10 mouse cellular contexts compared by ENCODE assay signal in the genomic region with DNA sequence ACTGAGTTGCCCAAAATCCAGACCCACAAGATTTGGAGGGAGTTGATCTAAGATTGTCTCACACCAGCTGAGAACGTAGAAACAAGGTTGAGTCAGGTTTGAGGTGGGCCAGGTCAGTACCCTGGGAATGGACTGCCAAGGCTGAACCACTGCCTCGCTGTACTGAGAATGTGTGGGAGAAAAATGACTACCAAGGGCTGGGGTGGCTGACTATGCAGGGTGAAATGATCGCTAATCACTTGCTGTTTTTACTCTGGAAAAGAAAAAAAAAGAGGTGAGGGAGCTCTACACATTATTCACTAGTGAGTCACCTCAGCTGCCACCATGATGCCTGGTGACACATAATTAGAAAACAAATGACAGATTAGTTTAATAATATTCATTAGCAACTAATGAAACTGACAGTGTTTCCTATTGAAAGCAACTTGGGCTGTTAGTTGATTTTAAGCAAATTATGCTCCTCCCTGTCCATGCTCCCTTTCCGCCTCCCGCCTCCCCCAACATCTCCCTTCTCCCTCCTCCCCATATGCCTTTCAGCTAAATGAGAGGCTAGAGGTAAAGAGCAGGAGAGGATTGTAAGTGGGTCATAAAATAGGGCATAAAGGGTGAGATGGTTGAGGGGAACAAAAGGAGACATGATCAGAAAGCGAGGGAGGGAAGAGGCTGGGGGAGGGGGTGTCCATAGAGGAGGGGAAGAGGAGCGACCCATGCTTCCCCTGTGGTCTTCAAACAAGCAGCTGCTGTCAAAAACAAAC.
DNase-seq lines count a peak whose midpoint lies in the region; ATAC-seq and TF ChIP-seq lines count a peak whose summit lies in the region.
"Had no signal": no experiment of that assay in that cellular context is flagged by ENCODE, and none has a peak within 500 bp of the region (broad histone marks: within the 10 kb centered on the region; RNA-seq: fewer than 3 reads in every experiment).

No protein-coding gene starts in this region.

- H3K36me3 ChIP-seq in midbrain, embryonic 11.5 days (ENCODE audit: control insufficient read depth, insufficient read depth, low read length), result no peaks in the 10 kb centered on the region
- H3K36me3 ChIP-seq in midbrain, embryonic 10.5 days, result no peaks in the 10 kb centered on the region
- H3K36me3 ChIP-seq in hindbrain, embryonic 12.5 days, result no peaks in the 10 kb centered on the region
- no peaks in the 10 kb centered on the region for H3K36me3 ChIP-seq in neural tube, embryonic 14.5 days (ENCODE audit: control insufficient read depth, insufficient read depth, low read length)
- H3K36me3 ChIP-seq in heart, adult 2 months (ENCODE audit: control insufficient read depth, insufficient read depth, low read length), result no peaks in the 10 kb centered on the region
- H3K36me3 ChIP-seq: limb, embryonic 13.5 days had no signal

- TF ChIP-seq POLR2A in heart, adult 2 months (IDR thresholded peaks at IDR 0.05; ENCODE audit: insufficient read depth, low read depth, low read length), result no peak
- TF ChIP-seq POLR2A in lung, adult 2 months (IDR thresholded peaks at IDR 0.05; ENCODE audit: borderline replicate concordance, extremely low read depth, low read depth, low read length), result no peak

- 73% methylated on average over 7 of the region's 7 CpGs for WGBS in midbrain, embryonic 11.5 days
- WGBS in midbrain, embryonic 10.5 days, result 73% methylated on average over 7 of the region's 7 CpGs
- WGBS in hindbrain, embryonic 12.5 days, result 37% methylated on average over 7 of the region's 7 CpGs
- 11% methylated on average over 7 of the region's 7 CpGs for WGBS in neural tube, embryonic 14.5 days
- 48% methylated on average over 7 of the region's 7 CpGs for WGBS in heart, adult 2 months
- 56% methylated on average over 7 of the region's 7 CpGs for WGBS in lung, adult 2 months

- no peak overlapping the region for H3K4me2 ChIP-seq in midbrain, embryonic 11.5 days
- H3K4me2 ChIP-seq in hindbrain, embryonic 12.5 days (replicated peaks), result 0 out of 2 replicates have a peak overlapping the region, but pooled peaks have one; percentile 13
- H3K4me2 ChIP-seq in neural tube, embryonic 14.5 days (ENCODE audit: low read depth, low read length), result peak overlapping the region; percentile 27; the same call in 1 of the 2 replicates
- H3K4me2 ChIP-seq: limb, embryonic 13.5 days had no signal

- peak; percentile 17 to 18 for DNase-seq in cerebellum, postnatal 10 days
- no peak for DNase-seq in cerebellum, adult 8-10 months
- peak; percentile 86 for DNase-seq in midbrain, embryonic 11.5 days (ENCODE audit: low spot score, missing footprints)
- no peak for DNase-seq in midbrain, embryonic 10.5 days (ENCODE audit: low spot score)
- no peak for DNase-seq in heart, adult 2 months
- no peak for DNase-seq in lung, adult 2 months
- DNase-seq: gastrocnemius, adult 2 months had no signal

- H3K4me3 ChIP-seq in midbrain, embryonic 11.5 days (ENCODE audit: low read depth, low read length), result no peak overlapping the region
- H3K4me3 ChIP-seq in midbrain, embryonic 10.5 days, result no peak overlapping the region
- H3K4me3 ChIP-seq in hindbrain, embryonic 12.5 days, result no peak overlapping the region
- no peak overlapping the region for H3K4me3 ChIP-seq in neural tube, embryonic 14.5 days (ENCODE audit: low read depth, low read length)
- no peak overlapping the region for H3K4me3 ChIP-seq in heart, adult 2 months
- H3K4me3 ChIP-seq in lung, adult 2 months (replicated peaks; ENCODE audit: extremely low read depth, low read depth, low read length), result no peak overlapping the region
- H3K4me3 ChIP-seq: gastrocnemius, adult 2 months; limb, embryonic 13.5 days had no signal

- intact Hi-C loops in heart, adult 2 months (cut with DNase I), result no loop called here

- H3K9me3 ChIP-seq in midbrain, embryonic 11.5 days (ENCODE audit: control insufficient read depth, low read length), result no peaks in the 10 kb centered on the region
- no peaks in the 10 kb centered on the region for H3K9me3 ChIP-seq in midbrain, embryonic 10.5 days (replicated peaks)
- no peaks in the 10 kb centered on the region for H3K9me3 ChIP-seq in hindbrain, embryonic 12.5 days (replicated peaks)
- H3K9me3 ChIP-seq in neural tube, embryonic 14.5 days (ENCODE audit: control insufficient read depth, low read length), result no peaks in the 10 kb centered on the region
- H3K9me3 ChIP-seq: limb, embryonic 13.5 days had no signal

- H3K27me3 ChIP-seq in midbrain, embryonic 11.5 days (ENCODE audit: control insufficient read depth, insufficient read depth, low read length), result no peaks in the 10 kb centered on the region; the same call in 1 of the 2 replicates
- H3K27me3 ChIP-seq in midbrain, embryonic 10.5 days (ENCODE audit: low read depth, poor library complexity, severe bottlenecking), result peaks cover 20% of the 10 kb centered on the region
- no peaks in the 10 kb centered on the region; the same call in 1 of the 2 replicates for H3K27me3 ChIP-seq in hindbrain, embryonic 12.5 days
- no peaks in the 10 kb centered on the region for H3K27me3 ChIP-seq in neural tube, embryonic 14.5 days (ENCODE audit: control insufficient read depth, insufficient read depth, low read length)
- H3K27me3 ChIP-seq in heart, adult 2 months (ENCODE audit: control insufficient read depth, insufficient read depth, low read length), result 0 out of 2 replicates have a peak, but pooled peaks cover 1% of the 10 kb centered on the region
- H3K27me3 ChIP-seq: limb, embryonic 13.5 days had no signal

- H3K9ac ChIP-seq in midbrain, embryonic 11.5 days (ENCODE audit: low read length), result no peak overlapping the region
- H3K9ac ChIP-seq in hindbrain, embryonic 12.5 days, result no peak overlapping the region
- no peak overlapping the region for H3K9ac ChIP-seq in neural tube, embryonic 14.5 days (replicated peaks; ENCODE audit: low read depth, low read length)
- H3K9ac ChIP-seq in heart, adult 2 months (ENCODE audit: low read depth, low read length), result no peak overlapping the region
- H3K9ac ChIP-seq: limb, embryonic 13.5 days had no signal

- TF ChIP-seq EP300 in heart, adult 2 months (IDR thresholded peaks at IDR 0.05; ENCODE audit: insufficient read depth, low read depth, low read length), result no peak

- H3K27ac ChIP-seq in midbrain, embryonic 11.5 days (ENCODE audit: low read depth, low read length), result peak overlapping the region; percentile 20
- H3K27ac ChIP-seq in midbrain, embryonic 10.5 days (replicated peaks), result no peak overlapping the region; the same call in 1 of the 2 replicates
- peak overlapping the region; percentile 69 for H3K27ac ChIP-seq in hindbrain, embryonic 12.5 days
- peak overlapping the region; percentile 52 for H3K27ac ChIP-seq in neural tube, embryonic 14.5 days (ENCODE audit: low read depth, low read length)
- H3K27ac ChIP-seq in heart, adult 2 months, result no peak overlapping the region
- H3K27ac ChIP-seq: gastrocnemius, adult 2 months; limb, embryonic 13.5 days had no signal

- TF ChIP-seq CTCF in heart, adult 2 months (IDR thresholded peaks at IDR 0.05), result no peak
- TF ChIP-seq CTCF in lung, adult 2 months (IDR thresholded peaks at IDR 0.05; ENCODE audit: insufficient read depth, low read length), result no peak

- peak; percentile 72 for ATAC-seq in midbrain, embryonic 11.5 days (ENCODE audit: low FRiP score)
- peak; percentile 71 for ATAC-seq in hindbrain, embryonic 12.5 days (ENCODE audit: low FRiP score)
- ATAC-seq in neural tube, embryonic 14.5 days (ENCODE audit: low read depth), result peak; percentile 72

- peaks cover 12% of the 10 kb centered on the region for H3K4me1 ChIP-seq in midbrain, embryonic 11.5 days (ENCODE audit: control insufficient read depth, insufficient read depth, low read length)
- peaks cover 28% of the 10 kb centered on the region for H3K4me1 ChIP-seq in midbrain, embryonic 10.5 days
- peaks cover 31% of the 10 kb centered on the region for H3K4me1 ChIP-seq in hindbrain, embryonic 12.5 days
- peaks cover 24% of the 10 kb centered on the region for H3K4me1 ChIP-seq in neural tube, embryonic 14.5 days (ENCODE audit: control insufficient read depth, insufficient read depth, low read length)
- peaks cover 1% of the 10 kb centered on the region; the same call in 1 of the 2 replicates for H3K4me1 ChIP-seq in heart, adult 2 months (ENCODE audit: control insufficient read depth, insufficient read depth, low read length)
- peaks cover 8% of the 10 kb centered on the region for H3K4me1 ChIP-seq in lung, adult 2 months (ENCODE audit: control insufficient read depth, insufficient read depth, low read length)

- no peaks in the 10 kb centered on the region for H3K79me2 ChIP-seq in heart, adult 2 months (replicated peaks; ENCODE audit: control insufficient read depth, insufficient read depth, low read length)

Comparison
In these comparisons a context has a peak if more than half of its experiments do, and no peak if none do; other contexts are left out.
1. DNase-seq: peak in cerebellum, postnatal 10 days (2 of 2) and midbrain, embryonic 11.5 days (single experiment); none in cerebellum, adult 8-10 months (single experiment), midbrain, embryonic 10.5 days (single experiment), heart, adult 2 months (0 of 2) and lung, adult 2 months (single experiment).
2. H3K27ac ChIP-seq: peak in midbrain, embryonic 11.5 days (single experiment), hindbrain, embryonic 12.5 days (single experiment) and neural tube, embryonic 14.5 days (single experiment); none in midbrain, embryonic 10.5 days (single experiment) and heart, adult 2 months (single experiment).
3. Peak in every context shown above with its lines, with median percentiles within 50 percentile points of each other: ATAC-seq.